ENCODE assay signal across 24 mouse cellular contexts in genomic region chr9:91652384-91653100, GRCm38 (mm10).
DNase-seq lines count a peak whose midpoint lies in the region; ATAC-seq and TF ChIP-seq lines count a peak whose summit lies in the region.
"Had no signal": no experiment of that assay in that cellular context is flagged by ENCODE, and none has a peak within 500 bp of the region (broad histone marks: within the 10 kb centered on the region; RNA-seq: fewer than 3 reads in every experiment).

No protein-coding gene starts in this region.

- H3K4me3 ChIP-seq in forebrain, embryonic 14.5 days (ENCODE audit: low read depth, low read length) = no peak overlapping the region
- H3K4me3 ChIP-seq in forebrain, embryonic 15.5 days = no peak overlapping the region
- H3K4me3 ChIP-seq in midbrain, postnatal 0 days (ENCODE audit: low read depth, low read length) = no peak overlapping the region
- H3K4me3 ChIP-seq in midbrain, embryonic 11.5 days (ENCODE audit: low read depth, low read length) = no peak overlapping the region
- H3K4me3 ChIP-seq: embryonic facial prominence, embryonic 12.5 days; forebrain, embryonic 12.5 days; gastrocnemius, adult 2 months; heart, embryonic 10.5 days; hindbrain, embryonic 13.5 days had no signal

- no peak for DNase-seq in cerebellum, postnatal 4 days (ENCODE audit: low spot score in 2 of 2)
- DNase-seq in forebrain, embryonic 14.5 days (ENCODE audit: low spot score) = no peak
- DNase-seq in midbrain, postnatal 0 days (ENCODE audit: low spot score) = peak; percentile 55
- no peak for DNase-seq in midbrain, embryonic 11.5 days (ENCODE audit: low spot score, missing footprints)
- DNase-seq in layer of hippocampus, postnatal 25 days (ENCODE audit: extremely low spot score in 1 of 2, low spot score in 1 of 2) = no peak
- DNase-seq: adrenal gland, adult 8-10 months; adrenal gland, postnatal 36 days; B cell, adult 2 months; gastrocnemius, adult 2 months; gastrocnemius, postnatal 25 days; heart, adult 18-20 months; heart, postnatal 10 days; heart, postnatal 4 days; kidney, adult 8-10 months had no signal

- peak; percentile 31; the same call in 1 of the 2 replicates for ATAC-seq in cerebellum, adult (ENCODE audit: insufficient number of reproducible peaks, low FRiP score, low TSS enrichment)
- ATAC-seq in forebrain, embryonic 14.5 days = no peak
- no peak for ATAC-seq in forebrain, embryonic 15.5 days (replicated peaks)
- no peak for ATAC-seq in midbrain, postnatal 0 days (ENCODE audit: low FRiP score)
- no peak for ATAC-seq in midbrain, embryonic 11.5 days (ENCODE audit: low FRiP score)
- ATAC-seq: CD4-positive, CD25-positive, alpha-beta regulatory T cell, adult 4 months; inflammation-experienced regulatory T-cells, adult 6 months; intestine, postnatal 0 days had no signal

- no peaks in the 10 kb centered on the region for H3K9me3 ChIP-seq in forebrain, embryonic 14.5 days (replicated peaks; ENCODE audit: control insufficient read depth, low read length)
- no peaks in the 10 kb centered on the region for H3K9me3 ChIP-seq in forebrain, embryonic 15.5 days
- H3K9me3 ChIP-seq in midbrain, postnatal 0 days (ENCODE audit: low read length) = no peaks in the 10 kb centered on the region
- no peaks in the 10 kb centered on the region for H3K9me3 ChIP-seq in midbrain, embryonic 11.5 days (ENCODE audit: control insufficient read depth, low read length)
- H3K9me3 ChIP-seq: embryonic facial prominence, embryonic 12.5 days; forebrain, embryonic 12.5 days; heart, embryonic 10.5 days; hindbrain, embryonic 13.5 days had no signal

- H3K27ac ChIP-seq in forebrain, embryonic 14.5 days (ENCODE audit: low read depth, low read length) = peak overlapping the region; percentile 9; the same call in 1 of the 2 replicates
- H3K27ac ChIP-seq in forebrain, embryonic 15.5 days (replicated peaks) = no peak overlapping the region
- H3K27ac ChIP-seq in midbrain, postnatal 0 days (ENCODE audit: low read depth, low read length) = no peak overlapping the region
- H3K27ac ChIP-seq in midbrain, embryonic 11.5 days (ENCODE audit: low read depth, low read length) = no peak overlapping the region
- H3K27ac ChIP-seq: embryonic facial prominence, embryonic 12.5 days; forebrain, embryonic 12.5 days; gastrocnemius, adult 2 months; heart, embryonic 10.5 days; hindbrain, embryonic 13.5 days had no signal

- TF ChIP-seq CTCF in midbrain, postnatal 0 days (IDR thresholded peaks at IDR 0.05) = no peak

- no peak overlapping the region for H3K9ac ChIP-seq in forebrain, embryonic 14.5 days (ENCODE audit: low read length)
- H3K9ac ChIP-seq in forebrain, embryonic 15.5 days (replicated peaks) = no peak overlapping the region
- no peak overlapping the region for H3K9ac ChIP-seq in midbrain, postnatal 0 days (replicated peaks; ENCODE audit: low read length, poor library complexity, severe bottlenecking)
- no peak overlapping the region for H3K9ac ChIP-seq in midbrain, embryonic 11.5 days (ENCODE audit: low read length)
- H3K9ac ChIP-seq: embryonic facial prominence, embryonic 12.5 days; forebrain, embryonic 12.5 days; hindbrain, embryonic 13.5 days had no signal

- WGBS in forebrain, embryonic 14.5 days = 63% methylated on average over 8 of the region's 8 CpGs
- 60% methylated on average over 8 of the region's 8 CpGs for WGBS in forebrain, embryonic 15.5 days
- 68% methylated on average over 8 of the region's 8 CpGs for WGBS in midbrain, postnatal 0 days
- 75% methylated on average over 8 of the region's 8 CpGs for WGBS in midbrain, embryonic 11.5 days

- no peaks in the 10 kb centered on the region for H3K36me3 ChIP-seq in forebrain, embryonic 14.5 days (ENCODE audit: control insufficient read depth, insufficient read depth, low read length)
- no peaks in the 10 kb centered on the region for H3K36me3 ChIP-seq in forebrain, embryonic 15.5 days
- H3K36me3 ChIP-seq in midbrain, postnatal 0 days (ENCODE audit: insufficient read depth, low read length) = no peaks in the 10 kb centered on the region
- H3K36me3 ChIP-seq in midbrain, embryonic 11.5 days (ENCODE audit: control insufficient read depth, insufficient read depth, low read length) = no peaks in the 10 kb centered on the region
- H3K36me3 ChIP-seq: embryonic facial prominence, embryonic 12.5 days; forebrain, embryonic 12.5 days; G1E; heart, embryonic 10.5 days; hindbrain, embryonic 13.5 days had no signal

- H3K4me2 ChIP-seq in forebrain, embryonic 14.5 days (ENCODE audit: low read length) = no peak overlapping the region
- H3K4me2 ChIP-seq in forebrain, embryonic 15.5 days (replicated peaks) = no peak overlapping the region
- no peak overlapping the region for H3K4me2 ChIP-seq in midbrain, postnatal 0 days (ENCODE audit: low read depth, low read length, poor library complexity, severe bottlenecking)
- H3K4me2 ChIP-seq in midbrain, embryonic 11.5 days = no peak overlapping the region
- H3K4me2 ChIP-seq: embryonic facial prominence, embryonic 12.5 days; forebrain, embryonic 12.5 days; hindbrain, embryonic 13.5 days had no signal

- H3K27me3 ChIP-seq in forebrain, embryonic 14.5 days (replicated peaks; ENCODE audit: control insufficient read depth, insufficient read depth, low read length) = no peaks in the 10 kb centered on the region
- H3K27me3 ChIP-seq in forebrain, embryonic 15.5 days = no peaks in the 10 kb centered on the region
- H3K27me3 ChIP-seq in midbrain, postnatal 0 days (ENCODE audit: insufficient read depth, low read length) = no peaks in the 10 kb centered on the region
- no peaks in the 10 kb centered on the region for H3K27me3 ChIP-seq in midbrain, embryonic 11.5 days (ENCODE audit: control insufficient read depth, insufficient read depth, low read length)
- H3K27me3 ChIP-seq: embryonic facial prominence, embryonic 12.5 days; forebrain, embryonic 12.5 days; hindbrain, embryonic 13.5 days had no signal

- no peaks in the 10 kb centered on the region for H3K4me1 ChIP-seq in forebrain, embryonic 14.5 days (ENCODE audit: control insufficient read depth, insufficient read depth, low read length)
- no peaks in the 10 kb centered on the region for H3K4me1 ChIP-seq in forebrain, embryonic 15.5 days
- no peaks in the 10 kb centered on the region for H3K4me1 ChIP-seq in midbrain, postnatal 0 days (ENCODE audit: insufficient read depth, low read length)
- no peaks in the 10 kb centered on the region for H3K4me1 ChIP-seq in midbrain, embryonic 11.5 days (ENCODE audit: control insufficient read depth, insufficient read depth, low read length)
- H3K4me1 ChIP-seq: embryonic facial prominence, embryonic 12.5 days; heart, embryonic 10.5 days; hindbrain, embryonic 13.5 days had no signal
